Mouse (Mus musculus) limb, embryonic 10.5 days (tissue): ENCODE measurements around the gene Prdm1. TPM values are rescaled to one million over a fixed set of nuclear protein-coding genes. Genes with fewer than 3 reads are reported as not detected.

Source experiments
- DNase-seq: peaks from one replicate; pipeline ENCODE4 v3.0.0-alpha.2; 2017; ENCODE audit warnings: low spot score
- H3K27ac ChIP-seq: fragments of 300-500 bp; sonication (generic); 2 replicates; pipeline ENCODE4 v1.5.1; 2016; ENCODE audit warnings: mild to moderate bottlenecking
- H3K27me3 ChIP-seq: fragments of 300-500 bp; sonication (generic); 2 replicates; pipeline ENCODE4 v1.6.1; 2016; ENCODE audit warnings: low read depth, mild to moderate bottlenecking; ENCODE audit not compliant: poor library complexity, severe bottlenecking
- H3K36me3 ChIP-seq: fragments of 300-500 bp; sonication (generic); 2 replicates; pipeline ENCODE4 v1.6.1; 2016; ENCODE audit warnings: mild to moderate bottlenecking, moderate library complexity
- H3K4me1 ChIP-seq: fragments of 300-500 bp; sonication (generic); 2 replicates; pipeline ENCODE4 v1.6.1; 2016
- H3K4me3 ChIP-seq: fragments of 300-500 bp; sonication (generic); 2 replicates; pipeline ENCODE4 v1.5.1; 2016; ENCODE audit warnings: mild to moderate bottlenecking, moderate library complexity
- H3K9me3 ChIP-seq: fragments of 300-500 bp; sonication (generic); replicated peaks from 2 replicates; pipeline ENCODE4 v1.6.1; 2016; ENCODE audit warnings: mild to moderate bottlenecking
- WGBS: fragments of 180-500 bp; shearing (Covaris S2); methylation state at CpG from one replicate; pipeline ENCODE4 v1.1.7; 2016; 5-methylcytosine and 5-hydroxymethylcytosine counted together
- polyA plus RNA-seq: library from polyadenylated mRNA; unstranded; fragments of >200 nt; fragmentation: Nextera tagmentation; extraction: Ambion mirVana; gene quantifications from 2 replicates; pipeline ENCODE4 v1.2.1, GENCODE M21; 2016

Prdm1 gene
- polyA plus RNA-seq, 1 experiment from 2014 or later = 3.6 TPM

DNA sequence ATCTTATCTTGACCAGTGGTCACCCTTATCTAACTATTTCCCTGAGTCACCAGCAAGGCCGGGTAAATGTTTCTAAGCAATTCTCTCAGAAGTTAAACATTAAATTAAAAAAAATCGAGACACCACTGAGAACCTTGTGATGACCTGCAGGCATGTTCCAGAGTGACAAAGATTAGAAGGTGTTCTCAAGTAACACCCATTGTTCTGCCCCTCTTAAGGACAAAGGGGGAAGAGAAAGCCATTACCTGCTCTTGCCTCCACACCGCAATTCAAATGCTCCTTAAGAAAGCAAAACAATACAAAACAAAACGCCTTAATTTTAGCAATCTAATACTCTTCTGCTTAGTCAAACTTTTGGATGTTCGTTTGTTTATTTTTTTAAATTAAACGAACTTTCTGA lies 8.1 kb downstream of the Prdm1 start:
- DNase-seq = no peak
- no peaks in the 10 kb centered on the region for H3K9me3 ChIP-seq
- H3K4me1 ChIP-seq = peaks cover 4% of the 10 kb centered on the region; the same call in 1 of the 2 replicates
- no peaks in the 10 kb centered on the region for H3K36me3 ChIP-seq
- no peak overlapping the region for H3K4me3 ChIP-seq
- peaks cover 5% of the 10 kb centered on the region for H3K27me3 ChIP-seq
- no peak overlapping the region for H3K27ac ChIP-seq
- WGBS = 51% methylated on average over 6 of the region's 6 CpGs

DNA sequence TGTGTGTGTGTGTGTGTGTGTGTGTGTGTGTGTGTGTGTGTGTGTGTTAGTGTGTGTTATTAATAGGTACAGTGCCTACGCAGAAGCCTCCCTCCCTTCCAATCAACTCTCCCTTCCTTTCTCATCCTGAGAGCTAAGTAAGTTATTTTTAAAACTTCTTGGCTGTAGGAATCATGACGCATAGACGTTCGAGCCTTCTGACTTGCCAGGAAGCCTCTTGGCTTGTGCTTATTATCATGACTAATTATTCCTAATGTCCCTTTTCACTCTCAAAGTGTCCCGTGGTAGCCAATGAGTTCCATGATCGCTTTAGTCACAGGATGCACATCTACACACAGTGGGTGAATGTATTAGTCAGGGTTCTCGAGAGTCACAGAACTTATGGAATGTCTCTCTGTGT lies 9.7 kb downstream of the Prdm1 start:
- Histone ChIP-seq H3K4me3 (no peak overlapping the region), H3K27ac (no peak overlapping the region), H3K36me3 (no peaks in the 10 kb centered on the region), H3K4me1 (peaks cover 4% of the 10 kb centered on the region; the same call in 1 of the 2 replicates), H3K27me3 (no peaks in the 10 kb centered on the region), H3K9me3 (no peaks in the 10 kb centered on the region)
- no peak for DNase-seq
- WGBS = 91% methylated on average over 7 of the region's 7 CpGs

DNA sequence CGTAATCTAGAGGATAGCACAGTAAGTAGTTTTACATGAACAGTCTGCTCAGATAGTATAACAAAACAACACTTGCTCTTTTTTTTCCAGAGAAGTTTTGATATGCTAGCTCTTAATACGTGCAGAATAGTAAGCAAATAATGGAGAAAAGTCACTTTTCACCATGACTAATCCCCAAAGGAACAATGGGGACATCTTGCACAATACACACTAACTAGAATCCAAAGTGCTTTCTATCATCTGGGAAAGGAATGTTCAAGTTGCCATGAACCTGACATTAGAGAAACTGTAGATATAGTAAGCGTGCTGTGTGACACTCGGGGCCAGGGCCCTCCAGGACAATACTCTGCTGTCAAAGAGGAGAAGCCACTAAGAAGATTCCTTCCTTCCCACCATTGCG lies 15.2 kb downstream of the Prdm1 start:
- Histone ChIP-seq H3K36me3 (no peaks in the 10 kb centered on the region), H3K9me3 (no peaks in the 10 kb centered on the region), H3K27me3 (no peaks in the 10 kb centered on the region), H3K4me3 (no peak overlapping the region), H3K27ac (no peak overlapping the region), H3K4me1 (peaks cover 6% of the 10 kb centered on the region)
- WGBS = 91% methylated on average over 5 of the region's 5 CpGs
- no peak for DNase-seq

DNA sequence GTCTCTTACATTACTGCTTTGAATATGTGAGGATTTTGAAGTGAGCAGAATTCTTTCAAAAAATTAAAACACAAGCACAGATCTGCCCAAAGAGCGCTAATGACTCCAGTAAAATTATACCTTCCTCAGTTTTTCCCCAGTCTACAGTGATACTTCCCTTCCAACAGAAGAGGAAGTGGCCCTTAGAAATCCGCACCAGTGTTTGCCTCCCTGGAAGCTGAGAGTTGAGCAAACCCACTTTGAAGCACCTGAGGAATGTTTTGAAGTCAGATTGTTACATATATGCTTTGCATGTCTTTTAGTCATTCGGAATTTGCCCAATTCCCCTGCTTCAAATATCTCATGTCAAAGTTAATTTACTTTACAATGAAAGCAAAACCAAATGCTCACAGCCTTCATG lies 17.3 kb downstream of the Prdm1 start:
- Histone ChIP-seq H3K4me1 (peaks cover 23% of the 10 kb centered on the region), H3K9me3 (no peaks in the 10 kb centered on the region), H3K36me3 (no peaks in the 10 kb centered on the region), H3K27me3 (no peaks in the 10 kb centered on the region), H3K4me3 (no peak overlapping the region), H3K27ac (no peak overlapping the region)
- 89% methylated on average over 3 of the region's 3 CpGs for WGBS
- DNase-seq = no peak

DNA sequence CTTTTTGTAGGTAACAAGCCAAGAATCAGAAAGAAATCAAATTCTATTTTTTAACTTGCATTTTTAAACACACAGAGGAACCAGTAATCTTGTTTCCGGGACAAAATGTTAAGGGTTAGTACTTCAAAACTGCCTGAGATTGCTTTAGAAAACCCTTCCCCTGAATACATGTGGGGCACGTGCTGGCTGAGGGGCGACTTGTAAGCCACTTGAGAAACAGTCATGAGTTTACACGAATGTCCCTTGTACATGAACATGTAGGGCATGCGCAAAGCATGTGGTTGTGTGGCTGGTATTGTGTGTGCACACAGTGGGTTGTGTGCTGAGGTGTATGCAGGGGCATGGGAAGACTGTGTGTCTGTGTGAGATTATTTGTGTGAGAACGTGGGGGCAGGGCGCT lies 19.7 kb downstream of the Prdm1 start:
- H3K27me3 ChIP-seq = no peaks in the 10 kb centered on the region
- H3K9me3 ChIP-seq = no peaks in the 10 kb centered on the region
- 91% methylated on average over 7 of the region's 7 CpGs for WGBS
- no peak for DNase-seq
- H3K36me3 ChIP-seq = no peaks in the 10 kb centered on the region
- H3K4me3 ChIP-seq = no peak overlapping the region
- peaks cover 35% of the 10 kb centered on the region for H3K4me1 ChIP-seq
- H3K27ac ChIP-seq = no peak overlapping the region

DNA sequence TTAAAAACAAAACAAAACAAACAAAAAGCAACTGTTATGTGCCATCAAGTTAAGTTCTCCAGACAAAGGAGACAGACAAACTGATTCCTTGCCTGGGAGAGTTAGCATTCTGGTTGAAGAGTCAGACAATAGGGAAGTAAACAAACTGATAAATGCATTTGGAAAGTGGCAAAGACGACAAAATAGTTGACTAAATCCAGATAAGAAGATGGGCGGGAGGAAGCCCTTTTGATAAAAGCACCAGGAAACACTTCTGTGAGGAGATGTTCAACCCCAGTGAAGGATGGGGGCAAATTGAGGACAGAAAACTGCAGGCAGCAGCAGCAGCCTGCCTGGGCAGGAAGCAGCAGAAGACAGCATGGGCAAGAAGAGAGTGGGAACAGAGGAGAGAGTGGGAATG lies 20.3 kb downstream of the Prdm1 start:
- no peaks in the 10 kb centered on the region for H3K27me3 ChIP-seq
- no peaks in the 10 kb centered on the region for H3K36me3 ChIP-seq
- H3K4me3 ChIP-seq = no peak overlapping the region
- WGBS = 28% methylated on average over 2 of the region's 2 CpGs
- peaks cover 35% of the 10 kb centered on the region for H3K4me1 ChIP-seq
- DNase-seq = no peak
- H3K27ac ChIP-seq = peak overlapping the region; percentile 19; the same call in 1 of the 2 replicates
- no peaks in the 10 kb centered on the region for H3K9me3 ChIP-seq

DNA sequence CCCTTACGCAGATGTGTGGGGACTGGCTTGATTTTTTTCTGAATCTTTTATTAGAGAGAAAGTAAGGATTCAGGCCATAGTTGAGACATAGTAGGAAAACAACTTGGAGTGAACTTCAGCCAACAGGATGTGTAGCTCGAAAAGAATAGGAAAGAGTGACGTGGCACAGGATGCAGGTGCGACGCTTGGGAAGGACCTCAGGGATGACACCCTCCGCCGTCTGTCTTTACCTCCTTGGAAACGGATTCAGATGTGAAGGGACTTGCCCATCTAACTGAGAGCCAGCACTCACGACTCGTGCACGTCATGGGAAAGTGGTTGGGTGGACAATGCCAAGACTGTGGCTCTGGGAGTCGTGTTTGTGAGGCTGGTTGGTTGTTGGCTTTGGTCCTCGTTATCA lies 25.4 kb downstream of the Prdm1 start:
- Histone ChIP-seq H3K27ac (no peak overlapping the region), H3K27me3 (no peaks in the 10 kb centered on the region), H3K9me3 (no peaks in the 10 kb centered on the region), H3K36me3 (no peaks in the 10 kb centered on the region), H3K4me1 (peaks cover 43% of the 10 kb centered on the region), H3K4me3 (no peak overlapping the region)
- 80% methylated on average over 13 of the region's 13 CpGs for WGBS
- no peak for DNase-seq

DNA sequence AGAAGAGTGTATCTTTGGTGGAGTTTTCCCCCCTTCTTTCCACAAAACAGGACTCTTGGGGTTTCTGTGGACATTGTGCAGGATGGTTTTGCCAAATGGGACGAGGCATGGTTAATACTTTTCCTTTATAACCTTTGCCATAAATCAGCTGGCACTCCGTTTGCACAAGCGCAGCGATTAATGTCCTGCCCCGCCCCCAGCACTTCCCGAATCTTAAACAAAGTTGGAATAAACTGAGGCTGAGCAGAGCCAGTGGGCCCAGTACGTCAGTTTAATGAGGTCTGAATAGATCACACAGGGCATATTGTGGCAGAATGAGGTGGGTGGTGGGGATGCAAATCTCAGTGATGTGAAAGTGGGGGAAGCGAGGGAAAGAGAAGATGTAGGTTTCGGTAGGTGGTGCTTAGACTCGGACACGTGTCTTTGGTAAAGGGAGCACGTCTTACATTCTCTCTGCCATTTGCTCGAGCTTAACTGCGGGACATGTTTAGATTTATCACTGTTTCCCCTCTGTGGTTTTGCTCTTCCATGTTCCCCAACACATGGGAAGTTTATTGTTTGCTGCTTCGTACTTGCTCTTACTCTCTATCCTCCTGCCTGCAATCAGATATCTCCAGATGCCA lies 28.3 kb downstream of the Prdm1 start:
- Histone ChIP-seq H3K27ac (peak overlapping the region; percentile 65), H3K27me3 (no peaks in the 10 kb centered on the region), H3K36me3 (no peaks in the 10 kb centered on the region), H3K4me3 (peak overlapping the region; percentile 39), H3K9me3 (no peaks in the 10 kb centered on the region), H3K4me1 (peaks cover 23% of the 10 kb centered on the region)
- 24% methylated on average over 15 of the region's 15 CpGs for WGBS
- DNase-seq = peak; percentile 63

DNA sequence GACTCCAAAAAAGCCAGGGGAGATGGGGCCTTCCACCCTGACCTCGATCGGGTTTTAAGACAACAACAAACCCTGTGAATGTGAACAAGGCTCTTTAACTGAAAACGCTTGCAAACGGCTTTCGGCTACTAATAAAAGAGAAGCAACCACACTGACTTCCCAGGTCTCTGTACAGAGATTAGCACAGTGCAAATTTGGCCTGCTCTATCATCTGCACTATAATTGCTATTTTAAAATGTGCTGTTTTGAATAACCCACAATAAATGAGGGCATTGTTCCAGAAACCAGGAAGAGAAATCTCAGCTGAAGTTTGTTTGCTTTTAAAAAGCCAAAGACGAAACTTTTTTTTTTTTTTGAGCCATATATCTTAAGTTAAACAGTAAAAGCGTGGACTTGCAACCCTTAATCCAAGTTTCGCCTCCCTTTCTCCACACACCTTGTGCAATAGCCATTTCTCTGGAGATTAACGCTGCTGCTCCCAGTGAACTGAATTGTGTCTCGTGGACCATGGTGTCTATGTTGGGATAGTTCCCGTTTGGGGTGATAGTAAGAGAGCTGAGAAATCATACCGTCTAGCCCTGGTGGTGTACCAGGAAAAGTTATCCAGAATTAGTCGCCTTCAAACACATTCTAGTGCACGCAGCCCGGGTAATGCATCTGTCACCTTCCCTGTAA lies 34.3 kb downstream of the Prdm1 start:
- Histone ChIP-seq H3K36me3 (no peaks in the 10 kb centered on the region), H3K27me3 (no peaks in the 10 kb centered on the region), H3K27ac (no peak overlapping the region), H3K9me3 (no peaks in the 10 kb centered on the region), H3K4me3 (no peak overlapping the region), H3K4me1 (peaks cover 42% of the 10 kb centered on the region)
- whole genome bisulfite sequencing = 64% methylated on average over 15 of the region's 15 CpGs
- DNase-seq = no peak

DNA sequence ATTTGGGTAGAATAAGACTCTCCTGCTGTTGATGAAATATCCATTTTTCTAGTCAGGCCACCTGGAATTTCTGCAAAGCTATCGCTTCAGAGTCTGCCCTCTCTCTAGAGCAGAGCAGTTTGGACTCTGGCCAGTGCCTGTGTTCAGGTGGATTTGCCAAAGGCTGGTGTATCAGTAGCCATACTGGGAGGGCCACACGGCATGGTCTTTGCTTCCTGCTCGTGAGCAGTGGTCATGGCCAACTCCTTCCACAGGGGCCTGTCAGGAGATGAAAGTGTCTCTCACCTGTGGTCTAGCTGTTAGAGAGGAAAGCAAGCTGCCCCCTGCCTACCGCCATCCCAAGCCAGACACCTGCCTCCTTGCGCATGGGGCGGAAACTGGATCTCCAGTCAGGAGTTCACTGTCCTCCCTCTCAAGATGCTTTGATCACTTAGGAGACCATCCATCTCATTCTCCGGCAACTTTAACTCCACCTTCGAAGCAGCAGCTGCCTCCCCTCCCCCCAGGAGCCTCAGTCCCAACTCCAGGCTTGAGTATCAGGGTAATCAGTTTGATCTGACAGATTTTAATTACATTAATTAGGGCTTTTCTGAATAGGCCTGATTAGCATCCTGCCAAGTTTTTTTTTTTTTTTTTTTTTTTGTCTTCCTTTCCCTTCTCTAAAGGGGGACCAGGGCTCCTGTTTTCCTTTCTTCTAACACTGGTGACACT lies 35.3 kb downstream of the Prdm1 start:
- Histone ChIP-seq H3K27ac (no peak overlapping the region), H3K4me3 (no peak overlapping the region)
- 23% methylated on average over 8 of the region's 8 CpGs for WGBS

DNA sequence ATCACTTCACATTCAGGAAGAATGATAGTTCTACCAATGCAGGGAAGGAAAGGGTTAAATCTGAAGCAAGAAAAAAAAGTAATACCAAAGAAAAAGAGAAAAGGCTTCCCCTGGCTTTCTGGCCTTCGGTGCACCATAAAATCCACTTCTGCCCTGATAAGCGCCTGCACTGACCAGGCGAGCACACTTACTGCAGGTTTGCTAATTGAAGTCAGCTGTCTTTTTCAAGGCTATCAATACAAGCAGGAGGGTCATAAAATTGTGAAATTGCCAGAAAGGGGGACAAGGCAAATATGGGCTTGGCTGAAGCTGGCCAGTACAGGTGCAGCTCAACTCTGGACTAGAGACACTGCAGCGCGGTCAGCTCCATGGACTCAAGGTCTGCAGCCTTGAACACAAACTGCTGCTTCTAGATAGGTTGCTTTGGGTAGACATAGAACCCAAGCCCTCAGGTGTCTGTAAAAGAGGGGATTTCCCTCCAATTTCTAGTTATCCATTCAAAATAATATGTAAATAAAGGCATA lies 37.3 kb downstream of the Prdm1 start:
- Histone ChIP-seq H3K9me3 (no peaks in the 10 kb centered on the region), H3K4me1 (peaks cover 45% of the 10 kb centered on the region), H3K4me3 (no peak overlapping the region), H3K36me3 (no peaks in the 10 kb centered on the region), H3K27me3 (no peaks in the 10 kb centered on the region), H3K27ac (no peak overlapping the region)
- DNase-seq = no peak
- 30% methylated on average over 5 of the region's 5 CpGs for WGBS

More for the DNA sequence above, 35.3 kb downstream of the Prdm1 start:
- H3K36me3 ChIP-seq = no peaks in the 10 kb centered on the region
- no peaks in the 10 kb centered on the region for H3K27me3 ChIP-seq
- H3K4me1 ChIP-seq = peaks cover 43% of the 10 kb centered on the region
- H3K9me3 ChIP-seq = no peaks in the 10 kb centered on the region
- DNase-seq = no peak

DNA sequence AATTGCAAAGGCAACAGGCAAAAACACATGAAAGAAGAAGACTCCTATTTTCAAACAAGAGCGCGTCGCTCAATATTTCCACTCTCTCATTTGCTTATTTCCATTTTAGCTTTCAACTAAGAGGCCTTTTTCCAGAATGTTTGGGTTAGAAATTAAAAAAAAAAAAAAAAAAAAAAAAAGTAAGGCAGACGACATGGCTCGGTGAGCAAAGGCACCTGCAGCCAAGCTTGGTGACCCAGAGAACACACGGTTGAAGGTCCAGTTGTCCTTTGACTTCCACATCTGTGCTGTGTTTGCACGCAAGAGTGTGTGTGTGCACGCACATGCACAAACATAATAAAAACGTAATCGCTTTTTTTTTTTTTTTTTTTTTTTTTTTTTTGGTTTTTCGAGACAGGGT lies 41.2 kb downstream of the Prdm1 start:
- no peak overlapping the region for H3K4me3 ChIP-seq
- WGBS = 93% methylated on average over 10 of the region's 11 CpGs
- no peaks in the 10 kb centered on the region for H3K9me3 ChIP-seq
- no peak for DNase-seq
- H3K36me3 ChIP-seq = no peaks in the 10 kb centered on the region
- H3K27ac ChIP-seq = no peak overlapping the region
- no peaks in the 10 kb centered on the region for H3K27me3 ChIP-seq
- peaks cover 47% of the 10 kb centered on the region for H3K4me1 ChIP-seq

DNA sequence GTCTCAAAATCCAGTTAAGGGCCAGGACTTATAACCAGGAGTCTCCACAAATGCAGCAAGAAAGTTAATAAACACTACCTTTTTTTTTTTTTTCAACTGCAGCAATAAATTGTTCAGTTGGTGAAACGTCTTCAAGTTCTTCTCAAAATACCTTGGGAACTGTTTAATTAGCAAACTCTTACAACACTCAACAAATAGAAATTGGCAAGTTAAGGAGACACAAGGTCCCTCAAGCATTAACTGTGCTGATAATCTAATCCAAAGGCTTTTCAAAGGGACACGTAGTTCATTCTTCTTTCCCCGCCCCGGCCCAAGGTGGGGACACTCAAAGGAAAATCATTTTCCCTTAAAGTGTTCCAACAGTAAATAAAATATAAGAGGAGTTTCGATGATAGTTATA lies 44.2 kb downstream of the Prdm1 start:
- Histone ChIP-seq H3K27ac (no peak overlapping the region), H3K27me3 (peaks cover 6% of the 10 kb centered on the region; the same call in 1 of the 2 replicates), H3K4me1 (peaks cover 41% of the 10 kb centered on the region), H3K9me3 (no peaks in the 10 kb centered on the region), H3K36me3 (no peaks in the 10 kb centered on the region), H3K4me3 (no peak overlapping the region)
- 82% methylated on average over 5 of the region's 5 CpGs for WGBS
- DNase-seq = no peak
